Mouse (Mus musculus) lung, embryonic 15.5 days (tissue): ENCODE results near the gene Ebf1. TPM values are rescaled to one million over a fixed set of nuclear protein-coding genes. Genes with fewer than 3 reads are reported as not detected.
A peak's percentile ranks its signal among the peaks of the same experiment; 100 is the strongest.

Source experiments
- ATAC-seq: fragments of 200-750 bp; cut with Nextera tagmentation; 2 replicates; pipeline ENCODE4 v1.8.0; 2017; ENCODE audit warnings: moderate number of reproducible peaks, borderline replicate concordance; ENCODE audit not compliant: low FRiP score, low TSS enrichment; ENCODE audit errors: extremely low read depth
- H3K27ac ChIP-seq: fragments of 300-500 bp; sonication (generic); 2 replicates; pipeline ENCODE4 v1.5.1; 2015; ENCODE audit warnings: moderate library complexity, mild to moderate bottlenecking, inconsistent platforms
- H3K27me3 ChIP-seq: fragments of 300-500 bp; sonication (generic); 2 replicates; pipeline ENCODE4 v1.6.1; 2015; ENCODE audit warnings: inconsistent platforms
- H3K36me3 ChIP-seq: fragments of 300-500 bp; sonication (generic); 2 replicates; pipeline ENCODE4 v1.6.1; 2015; ENCODE audit warnings: inconsistent platforms
- H3K4me1 ChIP-seq: fragments of 300-500 bp; sonication (generic); 2 replicates; pipeline ENCODE4 v1.6.1; 2015; ENCODE audit warnings: inconsistent platforms
- H3K4me2 ChIP-seq: fragments of 300-500 bp; sonication (generic); 2 replicates; pipeline ENCODE4 v1.6.1; 2015; ENCODE audit warnings: inconsistent platforms, mild to moderate bottlenecking, moderate library complexity
- H3K4me3 ChIP-seq: fragments of 300-500 bp; sonication (generic); 2 replicates; pipeline ENCODE4 v1.5.1; 2015; ENCODE audit warnings: mild to moderate bottlenecking, inconsistent platforms
- H3K9ac ChIP-seq: fragments of 300-500 bp; sonication (generic); 2 replicates; pipeline ENCODE4 v1.6.1; 2015; ENCODE audit warnings: inconsistent platforms
- H3K9me3 ChIP-seq: fragments of 300-500 bp; sonication (generic); 2 replicates; pipeline ENCODE4 v1.6.1; 2016; ENCODE audit warnings: inconsistent platforms
- WGBS: fragments of 180-500 bp; shearing (Covaris S2); methylation state at CpG from one replicate; pipeline ENCODE4 v1.1.7; 2015; 5-methylcytosine and 5-hydroxymethylcytosine counted together
- polyA plus RNA-seq: library from polyadenylated mRNA; unstranded; fragments of >200 nt; fragmentation: Nextera tagmentation; extraction: Ambion mirVana; gene quantifications from 2 replicates; pipeline ENCODE4 v1.2.1, GENCODE M21; 2015

Gene Ebf1
- polyA plus RNA-seq, 1 experiment from 2014 or later = 12.4 TPM

DNA sequence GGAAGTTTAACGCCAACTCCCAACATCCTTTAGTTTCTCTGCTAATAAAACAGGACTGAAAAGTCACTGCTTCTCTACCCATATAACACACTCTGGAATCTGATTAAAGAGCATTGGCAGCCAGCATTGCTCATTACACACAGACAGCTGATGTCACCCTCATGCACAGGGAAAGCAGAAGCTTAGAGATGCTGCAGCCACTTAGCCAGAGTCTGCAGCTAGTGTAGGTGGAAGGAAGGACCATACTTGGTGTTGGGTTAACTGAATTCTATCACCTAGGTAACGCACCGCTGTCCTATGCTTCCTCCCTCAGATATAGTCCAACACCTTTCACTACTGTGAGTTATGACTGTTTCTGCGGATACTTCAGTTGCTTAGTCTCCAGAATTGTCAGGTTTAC, 64.9 kb downstream of the Ebf1 start:
- no peak overlapping the region for H3K4me3 ChIP-seq
- H3K4me2 ChIP-seq = no peak overlapping the region
- H3K36me3 ChIP-seq = no peaks in the 10 kb centered on the region
- no peak overlapping the region for H3K27ac ChIP-seq
- H3K27me3 ChIP-seq = peaks cover 14% of the 10 kb centered on the region; the same call in 1 of the 2 replicates
- H3K9ac ChIP-seq = no peak overlapping the region
- 78% methylated on average over 4 of the region's 4 CpGs for WGBS
- H3K4me1 ChIP-seq = peaks cover 19% of the 10 kb centered on the region
- no peaks in the 10 kb centered on the region for H3K9me3 ChIP-seq
- ATAC-seq = no peak

DNA sequence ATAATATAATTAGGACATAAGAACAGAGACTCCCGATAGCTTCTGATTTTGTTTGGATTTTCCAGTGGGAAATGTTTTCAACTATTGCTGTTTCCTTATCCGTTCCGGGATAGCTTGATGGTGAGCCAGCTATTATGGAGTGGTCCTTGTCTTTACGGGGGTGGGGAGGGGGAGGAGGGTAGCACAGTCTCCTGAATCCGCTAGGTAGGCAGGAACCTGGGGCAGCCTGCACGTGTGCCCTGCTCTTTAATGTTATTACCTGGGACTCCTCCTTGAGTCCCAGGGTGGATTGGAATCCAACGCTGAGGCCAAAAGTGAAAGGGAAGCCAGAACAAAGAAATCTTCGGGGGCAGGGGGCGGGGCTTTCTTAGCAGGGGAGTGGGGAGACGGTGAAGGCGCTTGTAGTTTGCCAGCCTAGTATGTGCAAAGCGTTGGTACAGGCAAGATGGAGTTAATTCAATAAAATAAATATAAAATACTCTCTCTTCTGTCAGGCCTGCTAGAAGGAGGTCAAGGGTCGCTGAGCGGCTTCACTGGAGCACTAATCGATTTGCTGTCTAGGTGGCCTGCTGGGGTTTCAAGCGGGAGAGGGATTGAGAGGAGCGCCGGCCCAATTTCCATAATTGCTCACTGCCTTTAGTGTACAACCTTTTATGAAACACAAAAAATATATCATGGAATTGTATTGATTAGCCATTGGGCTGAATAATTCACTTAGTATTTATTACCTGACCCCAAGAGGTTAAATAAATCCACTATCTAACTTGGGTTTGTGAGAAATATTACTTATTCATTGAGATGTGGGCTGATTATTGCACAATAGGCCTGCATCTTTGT, 65.8 kb downstream of the Ebf1 start:
- H3K27me3 ChIP-seq = peaks cover 19% of the 10 kb centered on the region; the same call in 1 of the 2 replicates
- no peak for ATAC-seq
- H3K27ac ChIP-seq = no peak overlapping the region
- H3K36me3 ChIP-seq = no peaks in the 10 kb centered on the region
- WGBS = 39% methylated on average over 18 of the region's 18 CpGs
- peaks cover 19% of the 10 kb centered on the region for H3K4me1 ChIP-seq
- no peak overlapping the region for H3K9ac ChIP-seq
- H3K9me3 ChIP-seq = no peaks in the 10 kb centered on the region
- no peak overlapping the region for H3K4me2 ChIP-seq
- H3K4me3 ChIP-seq = no peak overlapping the region

DNA sequence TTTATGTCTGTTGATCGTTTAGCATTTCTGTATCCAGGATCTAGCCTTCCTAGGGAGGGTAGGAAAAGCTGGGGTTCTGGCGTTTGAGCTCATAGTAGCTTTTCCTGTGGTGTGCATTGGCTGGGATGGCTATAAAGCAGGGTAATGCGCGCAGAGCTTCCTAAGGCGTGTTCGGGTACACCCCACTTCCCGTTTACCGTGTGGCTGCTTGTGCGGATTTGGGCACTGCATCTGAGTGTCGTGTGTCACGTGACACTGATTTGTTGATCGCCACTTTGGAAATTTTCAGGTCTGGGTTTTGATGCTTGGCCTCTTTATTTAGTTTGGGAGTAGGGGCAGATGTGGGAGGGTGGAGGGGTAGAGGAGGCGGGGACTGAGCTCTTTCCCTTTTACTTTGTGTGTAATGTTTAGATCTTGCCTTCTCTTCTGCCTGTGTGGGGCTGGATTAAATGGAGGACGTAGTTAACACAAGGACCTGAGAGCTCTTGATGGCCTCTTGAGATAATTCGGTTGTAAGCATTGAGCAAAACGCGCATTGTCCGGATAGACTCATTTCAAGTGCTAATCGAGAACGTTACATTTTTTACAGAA, 67.5 kb downstream of the Ebf1 start:
- peak overlapping the region; percentile 26 for H3K27ac ChIP-seq
- ATAC-seq = peak; percentile 39
- no peak overlapping the region for H3K4me3 ChIP-seq
- no peak overlapping the region for H3K9ac ChIP-seq
- peaks cover 19% of the 10 kb centered on the region for H3K4me1 ChIP-seq
- H3K4me2 ChIP-seq = peak overlapping the region; percentile 37
- H3K27me3 ChIP-seq = peaks cover 19% of the 10 kb centered on the region; the same call in 1 of the 2 replicates
- no peaks in the 10 kb centered on the region for H3K9me3 ChIP-seq
- whole genome bisulfite sequencing = 29% methylated on average over 20 of the region's 20 CpGs
- no peaks in the 10 kb centered on the region for H3K36me3 ChIP-seq

DNA sequence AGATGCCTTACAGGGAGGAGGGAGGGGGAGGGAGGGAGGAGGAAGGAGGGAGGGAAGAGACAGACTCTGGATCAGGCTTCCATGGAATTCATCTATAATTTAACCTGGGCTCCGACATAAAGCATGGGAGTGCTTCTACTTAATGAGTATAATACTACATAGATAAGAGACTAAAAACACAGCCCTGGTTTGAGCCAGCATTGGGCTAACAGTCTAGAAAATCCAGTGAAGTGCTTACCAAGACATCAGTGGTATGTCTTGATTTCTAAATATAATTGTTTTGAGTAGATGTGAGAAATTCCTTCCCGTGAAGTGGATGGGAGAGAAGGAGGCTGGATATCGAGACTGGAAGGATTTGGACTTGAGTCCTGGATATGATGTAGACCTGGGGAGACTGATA, 68.0 kb downstream of the Ebf1 start:
- ATAC-seq = no peak
- WGBS = 32% methylated on average over 3 of the region's 3 CpGs
- 0 out of 2 replicates have a peak overlapping the region, but pooled peaks have one; percentile 26 for H3K27ac ChIP-seq

DNA sequence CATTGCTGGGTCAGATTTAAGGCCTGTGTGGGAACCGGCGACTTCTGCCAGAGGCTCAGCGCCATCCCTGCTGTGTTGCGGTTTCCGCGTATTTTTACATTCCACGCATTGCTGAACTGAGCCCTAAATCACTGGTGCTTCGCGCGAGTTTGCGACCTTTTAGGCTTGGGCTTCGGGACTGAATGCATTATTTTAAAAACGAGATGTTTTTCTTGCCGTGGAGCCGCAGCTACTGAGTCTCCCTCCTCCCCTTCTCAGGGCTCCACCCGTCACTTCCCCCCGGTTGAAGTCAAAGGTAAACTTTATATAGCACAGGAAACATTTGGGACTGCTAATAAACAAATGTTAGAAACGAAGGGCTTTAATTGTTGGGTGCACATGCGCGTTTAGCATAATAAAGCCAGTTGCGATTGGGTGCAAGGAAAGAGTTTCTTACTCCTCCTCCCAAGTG, 68.8 kb downstream of the Ebf1 start:
- no peaks in the 10 kb centered on the region for H3K9me3 ChIP-seq
- no peaks in the 10 kb centered on the region for H3K36me3 ChIP-seq
- ATAC-seq = no peak
- H3K27me3 ChIP-seq = peaks cover 19% of the 10 kb centered on the region; the same call in 1 of the 2 replicates
- peaks cover 19% of the 10 kb centered on the region for H3K4me1 ChIP-seq
- H3K4me2 ChIP-seq = peak overlapping the region; percentile 38
- 0 out of 2 replicates have a peak overlapping the region, but pooled peaks have one; percentile 26 for H3K27ac ChIP-seq
- H3K4me3 ChIP-seq = no peak overlapping the region
- WGBS = 19% methylated on average over 21 of the region's 21 CpGs
- no peak overlapping the region for H3K9ac ChIP-seq

More for the DNA sequence above, 68.0 kb downstream of the Ebf1 start:
- no peaks in the 10 kb centered on the region for H3K36me3 ChIP-seq
- no peaks in the 10 kb centered on the region for H3K9me3 ChIP-seq
- no peak overlapping the region for H3K9ac ChIP-seq
- no peak overlapping the region for H3K4me3 ChIP-seq
- peaks cover 19% of the 10 kb centered on the region; the same call in 1 of the 2 replicates for H3K27me3 ChIP-seq
- no peak overlapping the region for H3K4me2 ChIP-seq
- peaks cover 19% of the 10 kb centered on the region for H3K4me1 ChIP-seq

DNA sequence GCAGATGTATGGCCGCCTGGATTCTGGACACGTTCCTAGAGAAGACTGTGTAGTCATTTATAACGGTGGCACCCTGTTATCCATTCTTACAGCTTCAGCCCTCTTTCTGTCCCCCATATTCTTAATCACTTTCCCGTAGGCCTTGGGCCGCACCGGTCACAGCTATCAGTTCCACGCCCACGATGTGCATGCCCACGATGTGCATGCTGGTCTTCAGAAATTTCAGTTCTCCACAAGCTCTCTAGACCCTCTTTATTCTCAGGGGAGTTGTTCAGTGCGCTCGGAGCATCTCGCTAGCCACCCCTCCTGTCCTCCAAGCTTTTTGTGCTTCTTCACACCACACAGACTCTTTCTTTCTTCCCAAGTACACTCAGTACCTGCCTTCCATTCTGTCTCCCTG, 69.3 kb downstream of the Ebf1 start:
- no peak for ATAC-seq
- Histone ChIP-seq H3K36me3 (no peaks in the 10 kb centered on the region), H3K4me3 (no peak overlapping the region), H3K27ac (no peak overlapping the region), H3K9ac (no peak overlapping the region), H3K27me3 (peaks cover 17% of the 10 kb centered on the region; the same call in 1 of the 2 replicates), H3K9me3 (no peaks in the 10 kb centered on the region), H3K4me1 (peaks cover 19% of the 10 kb centered on the region), H3K4me2 (peak overlapping the region; percentile 38; the same call in 1 of the 2 replicates)
- WGBS = 69% methylated on average over 12 of the region's 12 CpGs

DNA sequence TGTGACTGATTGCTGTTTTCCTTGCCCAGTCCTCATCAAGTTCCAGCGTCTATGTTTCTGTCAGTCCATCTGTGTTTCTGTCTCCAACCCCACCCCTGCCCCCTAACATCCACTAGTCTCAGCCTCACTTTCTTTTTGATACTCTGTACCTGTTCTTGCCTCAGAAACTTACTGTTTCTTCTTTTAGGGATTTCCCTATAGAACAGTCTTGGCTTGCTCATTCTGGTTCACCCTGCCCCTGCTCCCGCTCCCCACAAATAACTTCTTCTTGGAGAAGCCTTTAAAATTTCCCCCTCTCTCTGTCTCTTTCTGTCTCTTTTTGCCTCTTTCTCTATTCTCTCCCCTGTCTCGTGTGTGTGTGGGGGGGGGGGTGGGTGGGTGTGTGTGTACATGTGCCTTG, 71.4 kb downstream of the Ebf1 start:
- Histone ChIP-seq H3K36me3 (no peaks in the 10 kb centered on the region), H3K27me3 (peaks cover 15% of the 10 kb centered on the region; the same call in 1 of the 2 replicates), H3K4me2 (no peak overlapping the region), H3K9me3 (no peaks in the 10 kb centered on the region), H3K27ac (no peak overlapping the region), H3K4me3 (no peak overlapping the region), H3K4me1 (peaks cover 15% of the 10 kb centered on the region), H3K9ac (no peak overlapping the region)
- 62% methylated on average over 3 of the region's 3 CpGs for WGBS
- no peak for ATAC-seq

DNA sequence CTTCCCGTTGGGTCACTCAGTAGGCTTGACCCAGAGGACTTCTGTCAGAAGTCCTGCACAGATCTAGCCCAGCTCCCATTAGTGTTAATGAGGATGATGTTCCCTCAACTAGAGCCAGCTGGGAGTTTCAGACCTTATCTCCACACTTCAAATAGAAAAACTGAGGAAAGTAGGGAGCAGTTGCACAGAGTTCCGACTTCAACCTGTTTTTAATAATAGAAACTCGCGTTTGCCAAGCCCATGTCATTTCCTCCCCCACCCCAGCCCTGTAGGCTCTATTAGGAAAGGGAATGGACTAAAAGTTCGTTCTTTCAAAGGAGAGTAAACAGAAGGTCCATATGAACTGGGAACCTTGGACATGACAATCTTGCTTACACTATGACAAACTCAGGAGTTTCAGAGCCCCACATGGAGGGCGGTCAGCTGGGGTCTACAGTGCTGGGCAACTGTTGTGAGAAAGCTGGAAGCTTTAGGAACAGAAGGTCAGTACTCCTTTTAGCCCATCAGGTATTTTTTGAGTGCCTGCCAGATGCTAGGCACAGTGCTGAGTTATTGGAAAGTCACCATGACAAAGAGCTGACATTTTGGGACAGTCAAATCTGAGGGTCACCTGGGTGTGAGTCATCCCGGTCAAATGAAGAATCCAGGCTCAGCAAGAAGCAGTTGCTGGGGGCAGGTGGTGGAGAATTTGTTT, 72.6 kb downstream of the Ebf1 start:
- Histone ChIP-seq H3K9me3 (no peaks in the 10 kb centered on the region), H3K27me3 (peaks cover 15% of the 10 kb centered on the region; the same call in 1 of the 2 replicates), H3K4me2 (no peak overlapping the region), H3K36me3 (no peaks in the 10 kb centered on the region), H3K4me1 (peaks cover 11% of the 10 kb centered on the region), H3K9ac (no peak overlapping the region), H3K27ac (no peak overlapping the region), H3K4me3 (no peak overlapping the region)
- WGBS = 67% methylated on average over 7 of the region's 7 CpGs
- ATAC-seq = no peak

DNA sequence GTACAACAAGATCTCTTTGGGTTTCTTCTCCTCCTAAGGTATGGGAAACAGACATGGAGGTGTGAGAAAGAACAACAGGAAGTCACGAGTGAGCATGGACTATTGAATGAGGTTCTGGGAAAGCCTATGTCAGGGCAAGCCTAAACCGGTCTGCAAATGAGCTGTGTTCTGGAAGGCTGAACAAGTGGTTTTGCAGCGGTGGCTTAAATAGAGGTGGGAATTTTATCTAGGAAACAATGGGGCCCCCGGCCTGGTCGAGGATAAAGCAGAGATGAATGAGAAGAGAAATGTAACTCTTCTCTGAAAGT, 73.1 kb downstream of the Ebf1 start:
- Histone ChIP-seq H3K4me3 (no peak overlapping the region), H3K9me3 (no peaks in the 10 kb centered on the region)

DNA sequence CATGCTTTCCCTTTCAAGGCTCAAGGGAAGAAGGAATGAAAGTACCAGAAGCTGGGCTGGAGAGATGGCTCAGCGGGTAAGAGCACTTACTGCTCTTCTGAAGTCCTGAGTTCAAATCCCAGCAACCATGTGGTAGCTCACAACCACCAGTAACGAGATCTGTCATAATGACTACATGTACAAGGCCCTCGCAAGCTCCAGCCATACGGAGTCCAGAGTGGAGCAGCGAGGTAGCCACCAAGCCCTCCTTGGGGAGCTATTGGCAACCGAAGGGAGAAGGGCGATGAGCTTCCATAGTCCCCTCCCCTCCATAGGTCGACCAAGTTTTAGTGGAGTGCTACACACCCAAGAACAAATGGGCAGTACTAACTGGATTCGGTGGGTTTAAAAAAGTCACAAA, 78.3 kb downstream of the Ebf1 start:
- Histone ChIP-seq H3K9me3 (no peaks in the 10 kb centered on the region), H3K27ac (no peak overlapping the region), H3K4me2 (no peak overlapping the region), H3K4me1 (peaks cover 10% of the 10 kb centered on the region), H3K4me3 (no peak overlapping the region), H3K9ac (no peak overlapping the region), H3K27me3 (no peaks in the 10 kb centered on the region), H3K36me3 (no peaks in the 10 kb centered on the region)
- 92% methylated on average over 9 of the region's 9 CpGs for WGBS
- ATAC-seq = no peak

More for the DNA sequence above, 73.1 kb downstream of the Ebf1 start:
- ATAC-seq = no peak
- no peaks in the 10 kb centered on the region for H3K36me3 ChIP-seq
- 74% methylated on average over 5 of the region's 5 CpGs for WGBS
- H3K9ac ChIP-seq = no peak overlapping the region
- H3K27ac ChIP-seq = no peak overlapping the region
- peaks cover 6% of the 10 kb centered on the region; the same call in 1 of the 2 replicates for H3K4me1 ChIP-seq
- H3K27me3 ChIP-seq = peaks cover 13% of the 10 kb centered on the region; the same call in 1 of the 2 replicates
- no peak overlapping the region for H3K4me2 ChIP-seq

DNA sequence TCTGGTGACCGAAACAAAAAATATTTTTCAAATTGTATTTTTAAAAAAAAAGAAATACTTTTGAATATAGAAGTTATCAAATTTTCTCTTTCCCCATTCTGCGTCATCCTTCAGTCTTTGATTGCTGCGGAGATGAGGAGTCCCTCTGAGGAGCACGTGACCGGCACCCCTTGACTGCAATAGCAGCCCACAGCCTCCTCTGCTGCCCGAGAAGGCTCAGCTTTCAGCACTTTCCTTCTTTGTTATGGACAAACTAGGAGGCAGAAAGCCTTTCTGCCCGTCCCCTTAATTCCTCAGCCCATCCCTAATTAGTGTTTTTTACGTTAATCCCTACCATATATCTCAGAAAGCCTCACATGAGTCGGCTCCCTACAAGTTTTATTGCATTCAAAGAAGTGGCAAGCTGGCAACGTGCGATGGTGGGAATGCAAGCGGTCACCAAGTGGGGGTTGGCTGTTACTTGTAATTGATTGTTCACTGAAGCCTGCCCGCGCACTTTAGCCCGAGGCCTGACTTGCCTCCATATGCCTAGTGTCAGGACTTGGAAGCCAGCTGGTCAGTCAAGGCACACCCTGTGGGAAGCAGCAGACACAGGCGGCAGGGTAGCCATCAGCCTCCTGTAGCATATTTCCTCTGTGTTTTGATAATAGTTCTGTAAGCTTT, 79.6 kb downstream of the Ebf1 start:
- no peaks in the 10 kb centered on the region for H3K9me3 ChIP-seq
- H3K9ac ChIP-seq = no peak overlapping the region
- peak; percentile 91; the same call in 1 of the 2 replicates for ATAC-seq
- WGBS = 12% methylated on average over 16 of the region's 16 CpGs
- H3K4me3 ChIP-seq = no peak overlapping the region
- no peaks in the 10 kb centered on the region for H3K36me3 ChIP-seq
- no peaks in the 10 kb centered on the region for H3K27me3 ChIP-seq
- H3K4me2 ChIP-seq = peak overlapping the region; percentile 34
- 0 out of 2 replicates have a peak overlapping the region, but pooled peaks have one; percentile 2 for H3K27ac ChIP-seq
- H3K4me1 ChIP-seq = peaks cover 17% of the 10 kb centered on the region
